Mouse (Mus musculus): ENCODE data around the gene Rp2. TPM values are rescaled to one million over a fixed set of nuclear protein-coding genes. Genes with fewer than 3 reads are reported as not detected.
"Not testable (repeated sequence)": the region's sequence is repeated elsewhere in the genome, so short reads cannot be mapped to it uniquely, and the experiment has no call there.

The Rp2 gene
- polyA plus RNA-seq (2015; fragmentation: Nextera tagmentation; extraction: Ambion mirVana), result 10.2 and 10.4 TPM in 2 replicates

GRCm38 (mm10) chrX:20364391-20365365, at the start of gene Rp2:
Gene Rp2, plus strand, starts transcription at chrX:20364481.
- Histone ChIP-seq H3K36me3 (ENCODE audit: control insufficient read depth, insufficient read depth, low read length) (no peaks in the 10 kb centered on the region), H3K27ac (replicated peaks) (peak within 1 kb of the TSS; percentile 78), H3K4me3 (ENCODE audit: low read depth, low read length) (peak within 1 kb of the TSS; percentile 58), H3K9ac (ENCODE audit: low read length) (peak within 1 kb of the TSS; percentile 68), H3K4me2 (replicated peaks; ENCODE audit: low read depth) (peak within 1 kb of the TSS; percentile 56), H3K27me3 (ENCODE audit: control insufficient read depth, insufficient read depth, low read length) (no peaks in the 10 kb centered on the region), H3K4me1 (replicated peaks; ENCODE audit: control insufficient read depth, insufficient read depth) (no peaks in the 10 kb centered on the region), H3K9me3 (ENCODE audit: control insufficient read depth, low read length) (no peaks in the 10 kb centered on the region)
- ATAC-seq (ENCODE audit: low FRiP score, low TSS enrichment), result peak; percentile 100
- peak; percentile 87 for DNase-seq (ENCODE audit: low spot score)
- no peak for TF ChIP-seq EP300 (optimal IDR thresholded peaks at IDR 0.05)
- no peak for TF ChIP-seq CTCF (IDR thresholded peaks at IDR 0.05; ENCODE audit: low read depth)
- WGBS, result 11% methylated on average over 35 of the region's 35 CpGs

GRCm38 (mm10) chrX:20332756-20333155, 31.5 kb upstream of the Rp2 start:
- 53% methylated on average over 1 of the region's 1 CpGs for WGBS
- Histone ChIP-seq H3K4me3 (ENCODE audit: low read depth, low read length) (no peak overlapping the region), H3K4me2 (replicated peaks; ENCODE audit: low read depth) (no peak overlapping the region), H3K9me3 (ENCODE audit: control insufficient read depth, low read length) (no peaks in the 10 kb centered on the region), H3K27ac (replicated peaks) (no peak overlapping the region), H3K4me1 (replicated peaks; ENCODE audit: control insufficient read depth, insufficient read depth) (no peaks in the 10 kb centered on the region), H3K27me3 (ENCODE audit: control insufficient read depth, insufficient read depth, low read length) (no peaks in the 10 kb centered on the region), H3K9ac (ENCODE audit: low read length) (no peak overlapping the region), H3K36me3 (ENCODE audit: control insufficient read depth, insufficient read depth, low read length) (no peaks in the 10 kb centered on the region)
- TF ChIP-seq CTCF (IDR thresholded peaks at IDR 0.05; ENCODE audit: low read depth) (no peak), EP300 (optimal IDR thresholded peaks at IDR 0.05) (no peak)
- DNase-seq (ENCODE audit: low spot score) (no peak), ATAC-seq (ENCODE audit: low FRiP score, low TSS enrichment) (no peak)

GRCm38 (mm10) chrX:20335722-20336121, 28.6 kb upstream of the Rp2 start:
- TF ChIP-seq EP300 (optimal IDR thresholded peaks at IDR 0.05), result no peak
- TF ChIP-seq CTCF (IDR thresholded peaks at IDR 0.05; ENCODE audit: low read depth), result peak; percentile 72
- no peaks in the 10 kb centered on the region for H3K27me3 ChIP-seq (ENCODE audit: control insufficient read depth, insufficient read depth, low read length)
- no peak overlapping the region for H3K27ac ChIP-seq (replicated peaks)
- no peak overlapping the region for H3K4me2 ChIP-seq (replicated peaks; ENCODE audit: low read depth)
- no peak overlapping the region for H3K4me3 ChIP-seq (ENCODE audit: low read depth, low read length)
- no peak for ATAC-seq (ENCODE audit: low FRiP score, low TSS enrichment)
- no peaks in the 10 kb centered on the region for H3K9me3 ChIP-seq (ENCODE audit: control insufficient read depth, low read length)
- H3K4me1 ChIP-seq (replicated peaks; ENCODE audit: control insufficient read depth, insufficient read depth), result no peaks in the 10 kb centered on the region
- H3K9ac ChIP-seq (ENCODE audit: low read length), result no peak overlapping the region
- no peaks in the 10 kb centered on the region for H3K36me3 ChIP-seq (ENCODE audit: control insufficient read depth, insufficient read depth, low read length)
- peak; percentile 30 for DNase-seq (ENCODE audit: low spot score)
- WGBS, result 11% methylated on average over 2 of the region's 2 CpGs

DNA sequence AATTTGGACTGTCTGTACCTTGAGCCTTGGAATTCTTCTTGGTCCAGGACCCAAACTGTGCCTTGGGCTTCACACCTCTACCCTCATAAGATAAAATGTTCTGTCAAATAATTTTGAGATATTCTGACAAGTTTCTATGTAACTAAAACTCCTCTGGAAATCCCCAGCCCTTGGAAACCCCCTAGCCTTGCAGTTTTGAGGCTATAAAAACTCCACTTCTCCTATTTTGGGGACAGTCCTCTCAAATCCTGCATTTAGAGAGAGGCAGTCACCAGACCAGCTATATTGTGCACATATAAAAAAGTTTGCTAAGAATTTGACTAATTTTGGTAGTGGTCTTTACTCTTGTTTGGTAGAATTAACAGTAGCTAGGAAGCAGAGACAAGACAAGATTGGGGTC, 19.3 kb upstream of the Rp2 start:
- no peak overlapping the region for H3K4me2 ChIP-seq (replicated peaks; ENCODE audit: low read depth)
- no peak for ATAC-seq (ENCODE audit: low FRiP score, low TSS enrichment)
- TF ChIP-seq EP300 (optimal IDR thresholded peaks at IDR 0.05) (no peak), CTCF (IDR thresholded peaks at IDR 0.05; ENCODE audit: low read depth) (no peak)

GRCm38 (mm10) chrX:20346355-20346754, 17.9 kb upstream of the Rp2 start:
- Histone ChIP-seq H3K4me1 (replicated peaks; ENCODE audit: control insufficient read depth, insufficient read depth) (no peaks in the 10 kb centered on the region), H3K4me2 (replicated peaks; ENCODE audit: low read depth) (no peak overlapping the region), H3K36me3 (ENCODE audit: control insufficient read depth, insufficient read depth, low read length) (no peaks in the 10 kb centered on the region), H3K4me3 (ENCODE audit: low read depth, low read length) (no peak overlapping the region), H3K27me3 (ENCODE audit: control insufficient read depth, insufficient read depth, low read length) (no peaks in the 10 kb centered on the region), H3K9me3 (ENCODE audit: control insufficient read depth, low read length) (no peaks in the 10 kb centered on the region), H3K9ac (ENCODE audit: low read length) (no peak overlapping the region), H3K27ac (replicated peaks) (no peak overlapping the region)
- ATAC-seq (ENCODE audit: low FRiP score, low TSS enrichment) (no peak), DNase-seq (ENCODE audit: low spot score) (no peak)
- TF ChIP-seq CTCF (IDR thresholded peaks at IDR 0.05; ENCODE audit: low read depth) (no peak), EP300 (optimal IDR thresholded peaks at IDR 0.05) (no peak)
- WGBS, result 61% methylated on average over 3 of the region's 3 CpGs

More for the DNA sequence above, 19.3 kb upstream of the Rp2 start:
- H3K9ac ChIP-seq (ENCODE audit: low read length), result no peak overlapping the region
- H3K4me3 ChIP-seq (ENCODE audit: low read depth, low read length), result no peak overlapping the region
- no peaks in the 10 kb centered on the region for H3K36me3 ChIP-seq (ENCODE audit: control insufficient read depth, insufficient read depth, low read length)
- DNase-seq (ENCODE audit: low spot score), result no peak
- no peaks in the 10 kb centered on the region for H3K27me3 ChIP-seq (ENCODE audit: control insufficient read depth, insufficient read depth, low read length)
- H3K27ac ChIP-seq (replicated peaks), result no peak overlapping the region
- H3K9me3 ChIP-seq (ENCODE audit: control insufficient read depth, low read length), result no peaks in the 10 kb centered on the region
- H3K4me1 ChIP-seq (replicated peaks; ENCODE audit: control insufficient read depth, insufficient read depth), result no peaks in the 10 kb centered on the region

- not testable (repeated sequence) for ATAC-seq (ENCODE audit: low FRiP score, low TSS enrichment); H3K36me3 ChIP-seq (ENCODE audit: control insufficient read depth, insufficient read depth, low read length); H3K27ac ChIP-seq (replicated peaks); H3K4me2 ChIP-seq (replicated peaks; ENCODE audit: low read depth); H3K27me3 ChIP-seq (ENCODE audit: control insufficient read depth, insufficient read depth, low read length); H3K9ac ChIP-seq (ENCODE audit: low read length); H3K4me1 ChIP-seq (replicated peaks; ENCODE audit: control insufficient read depth, insufficient read depth); H3K9me3 ChIP-seq (ENCODE audit: control insufficient read depth, low read length); DNase-seq (ENCODE audit: low spot score); H3K4me3 ChIP-seq (ENCODE audit: low read depth, low read length)
- 88% methylated on average over 3 of the region's 4 CpGs for WGBS
Measured at GRCm38 (mm10) chrX:20350241-20350640, 14.0 kb upstream of the Rp2 start.

Measured in stomach, postnatal 0 days (tissue).